Mouse (Mus musculus) CH12.LX (cell line): ENCODE results near the gene Rpl3l.

Experiments
- CTCF ChIP-seq, 2 experiments: IDR thresholded peaks in 1 of 2; conservative IDR thresholded peaks in 1 of 2; 2 replicates each; pipeline ENCODE4 v1.5.1; 2011 to 2012; ENCODE audit warnings: low read depth in 2 of 2, low read length in 2 of 2, improper control_type of control experiment in 1 of 2, inconsistent platforms in 1 of 2, mild to moderate bottlenecking in 1 of 2, moderate library complexity in 1 of 2
- ELF1 ChIP-seq: IDR thresholded peaks from 2 replicates; pipeline ENCODE4 v1.6.1; 2014; ENCODE audit warnings: low read depth, mild to moderate bottlenecking, inconsistent platforms, low read length, improper control_type of control experiment
- GABPA ChIP-seq: IDR thresholded peaks from 2 replicates; pipeline ENCODE4 v1.6.1; 2012; ENCODE audit warnings: low read depth, low read length, improper control_type of control experiment, inconsistent platforms; ENCODE audit not compliant: insufficient replicate concordance
- MAX ChIP-seq: IDR thresholded peaks from 2 replicates; pipeline ENCODE4 v1.6.1; 2011; ENCODE audit warnings: low read length, improper control_type of control experiment
- MAZ ChIP-seq: IDR thresholded peaks from 2 replicates; pipeline ENCODE4 v1.6.1; 2012; ENCODE audit warnings: low read depth, mild to moderate bottlenecking, inconsistent platforms, low read length, improper control_type of control experiment, moderate library complexity
- POLR2A ChIP-seq: IDR thresholded peaks from 2 replicates; pipeline ENCODE4 v1.6.1; 2011; ENCODE audit warnings: low read depth, mild to moderate bottlenecking, improper control_type of control experiment, low read length
- ZC3H11A ChIP-seq: IDR thresholded peaks from 2 replicates; pipeline ENCODE4 v1.6.1; 2012; ENCODE audit warnings: low read depth, mild to moderate bottlenecking, inconsistent platforms, low read length, improper control_type of control experiment

DNA sequence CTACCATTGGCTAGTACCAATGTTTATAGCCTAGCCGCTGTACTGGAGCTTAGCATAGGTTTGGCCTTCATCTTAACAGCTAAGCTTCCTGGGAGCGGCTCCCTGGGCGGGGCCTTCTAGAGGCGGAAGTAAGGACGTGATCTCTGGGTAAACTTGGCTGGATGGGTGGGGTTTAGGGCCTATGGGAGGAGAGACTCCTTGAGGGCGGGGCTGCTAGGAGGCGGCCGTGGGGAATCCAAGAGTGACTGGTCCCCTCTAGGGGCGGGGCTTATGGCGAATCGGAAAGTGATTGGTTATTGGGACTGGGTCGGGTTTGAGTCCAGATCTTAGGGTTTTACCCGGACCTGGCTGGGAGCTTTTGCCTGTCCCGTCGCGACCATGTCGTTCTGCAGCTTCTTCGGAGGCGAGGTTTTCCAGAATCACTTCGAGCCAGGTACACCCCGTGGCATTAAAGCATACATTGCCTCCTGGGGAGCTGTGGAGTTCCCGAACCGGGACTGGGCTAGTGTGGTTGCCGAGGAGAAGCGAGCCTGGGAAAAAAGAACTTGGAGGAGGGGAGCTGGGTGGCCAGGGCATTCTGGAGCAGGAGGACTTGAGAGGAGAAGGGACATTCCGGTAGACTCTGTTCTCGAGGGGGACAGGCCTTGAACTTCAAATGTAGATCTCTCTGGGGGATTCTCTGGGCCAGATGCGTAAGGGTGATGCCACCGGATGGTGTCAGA, 8.9 kb downstream of the Rpl3l start, which contains the start of gene Msrb1:
- TF ChIP-seq ZC3H11A (no peak), MAZ (peak; percentile 77), POLR2A (peak; percentile 94), ELF1 (peak; percentile 94), CTCF (conservative IDR thresholded peaks at IDR 0.05 in 1 of 2, IDR thresholded peaks at IDR 0.05 in 1 of 2; ENCODE audit: low read depth in 2 of 2, low read length in 2 of 2) (no peak), GABPA (no peak), MAX (no peak)
